Mouse (Mus musculus): ENCODE data around the gene B4galt1.

DNA sequence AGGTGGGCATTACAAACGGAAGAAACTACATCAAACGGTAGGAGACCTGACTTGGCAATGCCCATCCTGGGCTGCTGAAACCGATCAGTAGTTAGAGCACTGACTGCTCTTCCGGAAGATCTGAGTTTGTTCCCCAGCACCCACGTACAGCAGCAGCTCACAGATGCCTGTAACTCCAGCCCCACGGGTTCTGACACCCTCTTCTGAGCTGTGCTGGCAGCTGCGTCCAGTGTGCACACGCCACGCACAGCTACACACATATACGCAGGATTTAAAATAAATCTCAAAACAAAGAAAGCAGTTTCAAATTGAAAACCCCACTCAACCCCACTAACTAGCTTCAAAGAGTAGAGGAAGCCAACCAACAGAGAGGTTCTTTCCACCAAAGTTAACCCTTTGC is 29.4 kb upstream of the B4galt1 start:
- TF ChIP-seq GATA1 (IDR thresholded peaks at IDR 0.05; ENCODE audit: low read length) (no peak), TAL1 (IDR thresholded peaks at IDR 0.05; ENCODE audit: low read length) (no peak)

Data from erythroblast, embryonic 14.5 days (primary cell).